Mouse (Mus musculus): ENCODE measurements around the gene Cyfip2.

GRCm38 (mm10) chr11:46269893-46270292 lies 42.8 kb downstream of the Cyfip2 start:
- TF ChIP-seq CTCF (IDR thresholded peaks at IDR 0.05; ENCODE audit: borderline replicate concordance, control insufficient read depth, extremely low read depth, insufficient read depth, low read length, poor library complexity) (no peak), POLR2A (IDR thresholded peaks at IDR 0.05; ENCODE audit: control insufficient read depth, extremely low read depth, insufficient read depth, low read length, poor library complexity) (no peak)
